In the genomic region with DNA sequence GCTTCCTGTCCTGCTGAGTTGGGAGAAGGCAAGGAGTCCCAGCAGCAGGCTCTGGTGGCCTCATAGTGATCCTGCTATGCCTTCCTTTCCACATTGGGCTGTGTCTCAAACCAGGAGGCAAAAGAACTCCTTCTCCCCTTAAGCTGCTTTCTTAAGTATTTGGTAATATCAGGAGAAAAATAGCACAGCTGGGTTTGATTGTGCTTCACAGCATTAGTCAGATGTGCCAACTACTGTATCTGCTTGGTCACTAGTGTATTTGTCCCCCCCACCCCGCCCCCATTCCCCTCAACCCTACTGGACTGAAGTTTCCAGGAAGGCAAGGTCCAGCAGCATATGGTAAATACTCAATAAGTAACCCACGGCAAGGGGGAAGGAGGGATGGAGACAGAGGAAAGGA, we compare ENCODE assay signal across 14 mouse cellular contexts.
"Had no signal": no experiment of that assay in that cellular context is flagged by ENCODE, and none has a peak within 500 bp of the region (broad histone marks: within the 10 kb centered on the region; RNA-seq: fewer than 3 reads in every experiment).

No protein-coding gene starts in this region.

- DNase-seq: lung, adult 18-20 months; lung, embryonic 14.5 days; lung, postnatal 10 days; lung, postnatal 36 days; right cerebral cortex, postnatal 14 days; thymus, adult 2 months; thymus, postnatal 25 days had no signal

- H3K4me3 ChIP-seq: megakaryocyte, embryonic 14.5 days; midbrain, embryonic 13.5 days; midbrain, embryonic 15.5 days; neural tube, embryonic 12.5 days; stomach, embryonic 15.5 days had no signal

- H3K4me1 ChIP-seq: megakaryocyte, embryonic 14.5 days; midbrain, embryonic 13.5 days; midbrain, embryonic 15.5 days; neural tube, embryonic 12.5 days; stomach, embryonic 15.5 days had no signal

- H3K27ac ChIP-seq: macrophage; midbrain, embryonic 13.5 days; midbrain, embryonic 15.5 days; neural tube, embryonic 12.5 days; stomach, embryonic 15.5 days; stomach, postnatal 0 days had no signal
